Mouse (Mus musculus): Measurements from ENCODE around the gene Trhde.

Gene Trhde

GRCm38 (mm10) chr10:114802161-114802651 is at the start of gene Trhde:
Gene Trhde (minus strand): TSS chr10:114802307.
- peak; percentile 2 for DNase-seq (ENCODE audit: low spot score)

GRCm38 (mm10) chr10:114841966-114842365 is 39.9 kb upstream of the Trhde start:
- no peak for DNase-seq (ENCODE audit: low spot score)

GRCm38 (mm10) chr10:114841440-114841839 is 39.3 kb upstream of the Trhde start:
- no peak for DNase-seq (ENCODE audit: low spot score)

GRCm38 (mm10) chr10:114831313-114831712 is 29.2 kb upstream of the Trhde start:
- DNase-seq (ENCODE audit: low spot score), result no peak

GRCm38 (mm10) chr10:114808799-114809198 is 6.7 kb upstream of the Trhde start:
- no peak for DNase-seq (ENCODE audit: low spot score)

GRCm38 (mm10) chr10:114805884-114806283 is 3.8 kb upstream of the Trhde start:
- no peak for DNase-seq (ENCODE audit: low spot score)

- DNase-seq (ENCODE audit: low spot score), result peak; percentile 12
These were observed 498 bp downstream of the Trhde start for GRCm38 (mm10) chr10:114801457-114802160.

GRCm38 (mm10) chr10:114800331-114801304 is 1.5 kb downstream of the Trhde start:
- no peak for DNase-seq (ENCODE audit: low spot score)

- no peak for DNase-seq (ENCODE audit: low spot score)
These were observed 2.6 kb downstream of the Trhde start for GRCm38 (mm10) chr10:114799481-114799880.

GRCm38 (mm10) chr10:114798788-114799187 is 3.3 kb downstream of the Trhde start:
- no peak for DNase-seq (ENCODE audit: low spot score)

- no peak for DNase-seq (ENCODE audit: low spot score)
These were observed 3.9 kb downstream of the Trhde start for GRCm38 (mm10) chr10:114798218-114798617.

- no peak for DNase-seq (ENCODE audit: low spot score)
These were observed 4.4 kb downstream of the Trhde start for GRCm38 (mm10) chr10:114797664-114798063.

- no peak for DNase-seq (ENCODE audit: low spot score)
These were observed 5.2 kb downstream of the Trhde start for GRCm38 (mm10) chr10:114796872-114797271.

- DNase-seq (ENCODE audit: low spot score), result no peak
These were observed 7.9 kb downstream of the Trhde start for GRCm38 (mm10) chr10:114794214-114794613.

GRCm38 (mm10) chr10:114765914-114766313 is 36.2 kb downstream of the Trhde start:
- no peak for DNase-seq (ENCODE audit: low spot score)

GRCm38 (mm10) chr10:114762125-114762524 is 40.0 kb downstream of the Trhde start:
- no peak for DNase-seq (ENCODE audit: low spot score)

- DNase-seq (ENCODE audit: low spot score), result no peak
These were observed 42.9 kb downstream of the Trhde start for GRCm38 (mm10) chr10:114759240-114759639.

- no peak for DNase-seq (ENCODE audit: low spot score)
These were observed 43.5 kb downstream of the Trhde start for GRCm38 (mm10) chr10:114758614-114759013.

- no peak for DNase-seq (ENCODE audit: low spot score)
These were observed 59.1 kb downstream of the Trhde start for GRCm38 (mm10) chr10:114742755-114743705.

- DNase-seq (ENCODE audit: low spot score), result no peak
These were observed 62.2 kb downstream of the Trhde start for GRCm38 (mm10) chr10:114739916-114740315.

- DNase-seq (ENCODE audit: low spot score), result no peak
These were observed 64.5 kb downstream of the Trhde start for GRCm38 (mm10) chr10:114737581-114737980.

GRCm38 (mm10) chr10:114736377-114736776 is 65.7 kb downstream of the Trhde start:
- no peak for DNase-seq (ENCODE audit: low spot score)

All from yolk sac, embryonic 10.5 days (tissue).